Mouse (Mus musculus): ENCODE results near the gene Dlgap1.

DNA sequence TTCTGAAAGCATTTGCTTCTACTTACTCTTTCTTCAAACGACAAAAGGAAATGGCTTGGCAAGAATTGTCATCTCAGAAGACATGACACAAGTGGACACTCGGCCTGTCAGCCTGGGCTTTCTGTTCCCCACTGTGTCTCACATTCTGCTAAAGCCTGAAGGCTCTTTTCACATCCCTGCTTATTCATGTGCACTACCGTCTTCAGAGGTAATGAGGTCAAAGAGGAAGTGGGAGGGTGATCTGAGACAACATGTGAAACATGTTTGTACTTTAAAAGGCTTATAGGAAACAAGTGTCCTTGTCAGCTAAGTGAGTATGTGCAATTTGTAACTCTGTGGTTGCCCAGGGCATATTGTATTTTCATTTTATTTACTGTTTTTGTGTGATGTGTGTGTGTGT, 557.1 kb downstream of the Dlgap1 start:
- no peak for TF ChIP-seq CTCF (IDR thresholded peaks at IDR 0.05)
- TF ChIP-seq POLR2A (IDR thresholded peaks at IDR 0.05; ENCODE audit: insufficient read depth, low read depth, low read length): no peak

All from heart, adult 2 months (tissue).